10 mouse cellular contexts compared by ENCODE assay signal in the genomic region with DNA sequence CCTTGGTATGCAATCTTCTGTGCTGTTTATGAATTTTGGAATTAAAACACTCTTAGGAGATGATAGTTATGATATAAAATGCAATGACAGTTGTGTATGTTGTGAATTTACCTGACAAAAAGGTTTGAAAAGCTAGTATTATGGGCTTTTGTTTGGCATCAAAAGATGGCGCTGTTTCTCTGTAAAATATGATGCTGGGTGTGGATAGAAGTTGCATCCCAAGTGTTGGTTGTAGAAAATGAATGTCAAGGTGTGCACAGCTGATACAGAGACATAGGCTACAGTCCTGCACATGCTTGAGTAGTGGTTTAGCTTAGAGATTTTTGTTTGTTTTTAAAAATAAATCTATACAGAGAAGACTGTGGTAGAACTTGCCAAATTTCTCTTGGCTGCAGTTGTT.
DNase-seq lines count a peak whose midpoint lies in the region; ATAC-seq and TF ChIP-seq lines count a peak whose summit lies in the region.
"Had no signal": no experiment of that assay in that cellular context is flagged by ENCODE, and none has a peak within 500 bp of the region (broad histone marks: within the 10 kb centered on the region; RNA-seq: fewer than 3 reads in every experiment).

No protein-coding gene starts in this region.

- no peaks in the 10 kb centered on the region for H3K27me3 ChIP-seq in heart, adult 2 months (ENCODE audit: control insufficient read depth, insufficient read depth, low read length)
- no peaks in the 10 kb centered on the region for H3K27me3 ChIP-seq in liver, embryonic 16.5 days (ENCODE audit: control insufficient read depth, insufficient read depth, low read depth, low read length)
- H3K27me3 ChIP-seq: heart, embryonic 13.5 days had no signal

- TF ChIP-seq CTCF in heart, adult 2 months (IDR thresholded peaks at IDR 0.05) = peak; percentile 66

- DNase-seq in heart, adult 2 months = no peak
- no peak for DNase-seq in heart, adult 9 months (ENCODE audit: low spot score in 2 of 2)
- peak; percentile 26 to 27 for DNase-seq in right cerebral cortex, postnatal 10 days (ENCODE audit: low spot score in 2 of 2)
- DNase-seq in right cerebral cortex, postnatal 4 days = no peak
- DNase-seq in embryo, embryonic 10 days (ENCODE audit: low spot score) = peak; percentile 33
- DNase-seq in heart, adult 8-10 months (ENCODE audit: low spot score) = no peak

- peak; percentile 83 for ATAC-seq in liver, embryonic 16.5 days (ENCODE audit: low read depth)
- ATAC-seq in monocyte, adult 5-6 weeks (replicated peaks; ENCODE audit: insufficient number of reproducible peaks, low FRiP score, low TSS enrichment, poor library complexity, severe bottlenecking) = no peak

- no peak overlapping the region for H3K27ac ChIP-seq in heart, adult 2 months
- H3K27ac ChIP-seq in liver, embryonic 16.5 days (ENCODE audit: low read length) = peak overlapping the region; percentile 74
- H3K27ac ChIP-seq: heart, embryonic 13.5 days; macrophage had no signal

- intact Hi-C loops in heart, adult 2 months (cut with DNase I) = loop anchor here (2.0 kb wide), 1 partner anchor 375 kb away; the partner anchor contains the start of gene Lrrn3

- no peak overlapping the region for H3K4me3 ChIP-seq in heart, adult 2 months
- no peak overlapping the region for H3K4me3 ChIP-seq in liver, embryonic 16.5 days (ENCODE audit: low read depth, low read length)
- H3K4me3 ChIP-seq: heart, embryonic 13.5 days had no signal

- peak overlapping the region; percentile 46 for H3K4me2 ChIP-seq in liver, embryonic 16.5 days (ENCODE audit: low read depth, low read length)
- H3K4me2 ChIP-seq: heart, embryonic 13.5 days had no signal

- no peaks in the 10 kb centered on the region for H3K36me3 ChIP-seq in heart, adult 2 months (ENCODE audit: control insufficient read depth, insufficient read depth, low read length)
- no peaks in the 10 kb centered on the region for H3K36me3 ChIP-seq in liver, embryonic 16.5 days (ENCODE audit: control insufficient read depth, insufficient read depth)
- H3K36me3 ChIP-seq: heart, embryonic 13.5 days had no signal

- WGBS in heart, adult 2 months = 40% methylated on average over 1 of the region's 1 CpGs
- WGBS in liver, embryonic 16.5 days (ENCODE audit: insufficient replicate concordance) = 23% methylated on average over 1 of the region's 1 CpGs

- no peaks in the 10 kb centered on the region for H3K79me2 ChIP-seq in heart, adult 2 months (replicated peaks; ENCODE audit: control insufficient read depth, insufficient read depth, low read length)

- TF ChIP-seq POLR2A in heart, adult 2 months (IDR thresholded peaks at IDR 0.05; ENCODE audit: insufficient read depth, low read depth, low read length) = no peak

- TF ChIP-seq EP300 in heart, adult 2 months (IDR thresholded peaks at IDR 0.05; ENCODE audit: insufficient read depth, low read depth, low read length) = no peak

- H3K4me1 ChIP-seq in heart, adult 2 months (ENCODE audit: control insufficient read depth, insufficient read depth, low read length) = no peaks in the 10 kb centered on the region
- H3K4me1 ChIP-seq in liver, embryonic 16.5 days (ENCODE audit: control insufficient read depth, low read depth, low read length) = peaks cover 6% of the 10 kb centered on the region

- H3K9ac ChIP-seq in heart, adult 2 months (ENCODE audit: low read depth, low read length) = no peak overlapping the region
- no peak overlapping the region for H3K9ac ChIP-seq in liver, embryonic 16.5 days (ENCODE audit: low read depth, low read length)
- H3K9ac ChIP-seq: heart, embryonic 13.5 days had no signal

- H3K9me3 ChIP-seq in liver, embryonic 16.5 days (replicated peaks; ENCODE audit: control insufficient read depth, low read length) = no peaks in the 10 kb centered on the region
- H3K9me3 ChIP-seq: heart, embryonic 13.5 days had no signal

Comparison
In these comparisons a context has a peak if more than half of its experiments do, and no peak if none do; other contexts are left out.
1. DNase-seq: peak in right cerebral cortex, postnatal 10 days (2 of 2) and embryo, embryonic 10 days (single experiment); none in heart, adult 2 months (0 of 2), heart, adult 9 months (0 of 2), right cerebral cortex, postnatal 4 days (single experiment) and heart, adult 8-10 months (single experiment).